Mouse (Mus musculus) brain, embryonic 14.5 days (tissue): Measurements from ENCODE around the gene Fbxw10.

Experiments
- CTCF ChIP-seq: fragments of 200-500 bp; IDR thresholded peaks from 2 replicates; pipeline ENCODE4 v1.5.1; 2012; ENCODE audit warnings: inconsistent platforms, mild to moderate bottlenecking, moderate library complexity, borderline replicate concordance; ENCODE audit not compliant: insufficient read depth, insufficient read length; ENCODE audit errors: extremely low read depth
- POLR2A ChIP-seq: fragments of 200-500 bp; IDR thresholded peaks from 2 replicates; pipeline ENCODE4 v1.6.1; 2012; ENCODE audit warnings: mild to moderate bottlenecking, inconsistent platforms, borderline replicate concordance; ENCODE audit not compliant: poor library complexity, insufficient read depth, insufficient read length, severe bottlenecking; ENCODE audit errors: extremely low read depth

GRCm38 (mm10) chr11:62891763-62892162 is 44.9 kb downstream of the Fbxw10 start:
- TF ChIP-seq POLR2A (no peak), CTCF (no peak)
